Mouse (Mus musculus) left cerebral cortex, adult 8-10 months (tissue): Measurements from ENCODE around the gene Rfxank. TPM values are rescaled to one million over a fixed set of nuclear protein-coding genes. Genes with fewer than 3 reads are reported as not detected.

Experiments used
- DNase-seq, 2 experiments: peaks; one replicate each; pipeline ENCODE4 v3.0.0; 2022; ENCODE audit warnings: low spot score in 2 of 2
- total RNA-seq, 4 experiments: library from RNA; stranded (reverse); gene quantifications; 2 replicates each; pipeline ENCODE4 v1.2.4; 2022

The Rfxank gene
- 10 to 100 TPM; 15.1 to 19.6 (median 16.4) TPM for total RNA-seq

DNA sequence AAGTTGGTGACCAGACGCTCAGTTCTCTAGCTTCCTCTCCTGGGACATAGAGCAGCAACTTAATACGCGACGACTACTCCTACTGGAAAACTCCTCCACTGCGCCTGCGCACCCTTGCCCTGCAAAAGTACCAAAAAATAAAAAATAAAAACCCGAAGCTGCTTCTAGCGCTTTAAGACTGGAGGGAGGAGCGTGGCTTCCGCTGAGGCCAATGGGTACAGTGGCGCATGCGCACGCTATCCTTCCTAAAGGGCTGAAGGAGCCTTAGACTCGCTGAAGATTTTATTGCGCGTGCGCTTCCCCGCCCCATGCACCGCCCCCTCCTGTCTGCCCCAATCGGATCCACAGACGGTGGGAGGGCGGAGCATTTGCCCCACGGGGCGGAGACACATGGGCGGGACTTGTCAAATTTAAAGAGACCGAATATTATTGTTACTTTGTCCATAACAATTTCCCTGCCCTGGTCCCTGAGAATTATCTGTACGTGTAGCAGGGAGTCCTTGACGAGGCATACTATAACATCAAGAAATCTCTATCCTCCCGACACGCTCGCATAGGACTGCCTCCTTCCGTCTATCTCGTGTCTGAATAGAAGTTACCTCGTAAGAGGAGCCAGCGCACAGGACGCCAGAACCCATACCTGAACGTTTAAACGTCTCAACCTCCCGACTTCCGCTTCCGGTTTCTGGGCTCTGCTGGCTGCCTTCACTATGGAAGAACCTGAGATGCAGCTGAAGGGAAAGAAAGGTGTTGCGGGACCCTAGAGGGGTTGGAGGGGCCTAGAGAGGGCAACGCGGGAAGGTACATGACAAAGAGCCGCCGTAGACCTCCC lies at the start of gene Rfxank, which contains the start of the genes Borcs8 and Mef2b:
Rfxank (minus strand) TSS at position 129 of the 832 bp plus-strand sequence.
Borcs8 (plus strand) TSS at position 474 of the 832 bp plus-strand sequence.
Mef2b (plus strand) TSS at position 686 of the 832 bp plus-strand sequence.
- peak; percentile 89 to 99 for DNase-seq

DNA sequence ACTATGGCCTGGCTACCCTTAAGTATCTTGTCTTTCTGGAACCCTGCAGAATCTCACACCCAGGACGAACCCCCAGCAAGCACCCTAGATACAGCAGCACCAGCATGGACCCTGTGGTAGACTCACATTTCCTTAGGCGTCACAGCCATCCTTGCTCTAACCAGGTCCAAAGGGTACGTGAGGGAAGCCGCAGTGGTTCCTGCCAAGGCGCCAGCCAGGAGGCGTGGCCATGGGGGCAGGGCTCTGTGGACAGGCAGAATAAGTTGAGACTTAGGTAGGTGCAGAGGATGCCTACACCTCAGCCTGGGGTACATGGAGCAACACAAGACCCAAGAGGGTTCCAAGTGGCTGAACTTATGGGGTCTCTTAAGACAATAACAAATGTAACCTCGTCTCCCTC lies 49.8 kb upstream of the Rfxank start:
- no peak for DNase-seq

DNA sequence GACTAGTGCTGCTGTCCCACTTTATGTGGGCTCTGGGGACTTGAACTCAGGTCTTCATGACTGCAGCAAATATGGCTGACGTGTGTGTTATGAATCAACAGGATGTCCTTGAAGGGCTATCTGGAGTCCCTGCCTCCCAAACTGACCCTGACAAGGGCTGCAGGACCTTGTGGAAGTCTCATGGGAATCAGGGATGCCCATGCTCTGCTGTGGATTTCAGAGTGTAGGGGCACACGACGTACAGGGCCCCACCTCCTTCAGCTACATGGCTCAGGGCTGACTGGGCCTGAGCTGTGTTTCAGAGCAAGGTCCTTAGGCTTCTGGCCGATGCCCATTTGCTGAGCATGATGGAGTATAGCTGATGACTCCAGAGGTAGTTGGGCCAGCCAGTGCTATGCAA lies 44.2 kb upstream of the Rfxank start:
- no peak for DNase-seq

DNA sequence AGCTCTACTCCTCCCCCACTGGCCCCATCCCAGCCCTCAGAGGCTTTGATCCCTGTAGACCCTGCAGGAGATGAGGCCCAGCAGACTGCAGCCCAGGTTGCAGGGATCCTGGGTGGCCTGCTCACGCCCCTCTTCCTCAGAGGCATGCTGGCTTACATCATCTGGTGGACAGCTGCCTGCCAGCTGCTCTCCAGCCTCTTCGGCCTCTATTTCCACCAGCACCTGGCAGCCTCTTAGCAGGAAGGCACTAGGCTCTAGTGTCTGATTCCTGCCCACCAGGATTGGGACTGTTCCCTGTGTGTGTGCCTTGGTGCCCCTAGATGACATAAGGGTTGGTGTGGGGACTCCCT lies 42.9 kb upstream of the Rfxank start:
- DNase-seq: no peak

DNA sequence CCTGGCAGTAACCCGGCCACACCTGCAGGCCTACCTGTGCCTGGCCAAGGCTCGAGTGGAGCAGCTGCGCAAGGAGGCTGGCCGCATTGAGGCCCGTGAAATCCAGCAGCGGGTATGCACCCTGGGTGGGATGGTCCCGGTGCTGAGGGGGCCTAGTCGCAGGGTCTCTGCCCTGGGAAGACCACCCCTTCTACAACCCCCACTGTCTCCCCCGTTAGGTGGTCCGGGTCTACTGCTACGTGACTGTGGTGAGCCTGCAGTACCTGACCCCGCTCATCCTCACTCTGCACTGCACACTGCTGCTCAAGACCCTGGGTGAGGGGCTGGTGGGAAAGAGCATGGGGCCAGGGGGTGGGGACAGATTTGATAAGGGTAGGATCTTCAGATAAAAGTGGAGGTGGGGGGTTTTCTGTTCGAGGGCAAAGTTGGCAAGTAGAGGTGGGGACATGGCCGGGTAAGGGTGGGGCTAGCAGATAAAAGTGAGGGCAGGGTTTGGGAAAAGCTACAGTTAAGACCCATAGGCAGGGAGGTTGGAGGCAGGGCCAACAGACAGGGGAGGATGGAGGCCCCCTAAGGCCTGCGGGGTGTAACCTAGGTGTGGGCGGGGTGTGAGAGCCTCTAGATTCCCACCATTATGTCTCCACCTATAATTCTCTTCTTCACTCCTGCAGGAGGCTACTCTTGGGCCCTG lies 42.4 kb upstream of the Rfxank start:
- DNase-seq: no peak

DNA sequence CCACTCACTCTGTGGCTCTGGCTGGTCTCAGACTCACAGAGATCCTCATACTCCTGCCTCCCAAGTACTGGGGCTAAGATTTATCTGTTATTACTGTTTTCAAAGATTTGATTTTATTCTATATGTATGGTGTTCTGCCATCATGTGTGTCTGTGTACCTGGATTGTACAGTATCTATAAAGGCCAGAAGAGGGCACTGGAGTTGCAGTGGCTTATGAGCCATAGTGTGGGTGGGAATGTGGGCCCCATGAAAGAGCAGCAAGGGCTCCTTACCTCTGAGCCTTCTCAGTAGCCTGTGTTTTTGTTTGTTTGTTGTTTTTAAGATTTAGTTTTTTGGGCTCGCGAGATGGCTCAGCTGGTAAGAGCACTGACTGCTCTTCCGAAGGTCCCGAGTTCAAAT lies 40.1 kb upstream of the Rfxank start:
- DNase-seq: no peak

DNA sequence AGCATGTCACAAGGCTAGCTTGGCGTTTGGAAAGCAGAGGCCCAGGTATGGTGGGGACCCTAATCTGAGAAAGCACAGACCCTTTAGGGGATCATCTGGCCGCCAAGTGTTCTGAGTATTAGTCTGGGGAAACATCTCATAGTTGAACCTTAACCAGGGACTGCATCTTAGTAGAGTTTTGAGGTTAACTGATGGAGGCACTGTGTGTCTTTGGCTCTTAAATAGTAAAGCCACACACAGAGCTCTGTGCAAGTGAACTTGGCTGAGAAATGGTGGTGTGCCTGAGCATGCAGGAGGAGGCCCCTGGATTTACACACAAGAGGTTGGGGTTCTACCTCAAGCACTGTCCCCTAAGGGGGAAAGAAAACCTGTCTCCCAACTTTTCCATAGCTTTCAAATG lies 39.3 kb upstream of the Rfxank start:
- DNase-seq: no peak

DNA sequence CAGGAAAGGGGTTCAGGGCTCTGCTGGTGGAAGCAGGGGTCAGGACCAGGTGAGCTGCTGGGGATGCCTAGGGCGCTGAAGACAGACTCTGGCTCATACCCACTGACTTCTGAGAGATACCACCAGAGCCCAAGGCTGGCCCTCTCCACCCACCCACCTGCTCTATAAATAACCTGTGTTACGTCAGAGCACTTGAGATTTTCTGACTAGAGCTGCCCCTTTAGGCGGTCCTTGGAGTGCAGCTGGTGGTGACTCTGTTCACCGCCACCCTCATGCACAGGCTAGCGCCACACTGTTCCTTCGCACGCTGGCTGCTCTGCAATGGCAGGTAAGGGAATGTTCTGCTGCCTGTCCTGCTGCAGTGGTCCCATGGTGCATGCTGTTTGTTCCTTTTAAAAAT lies 35.1 kb upstream of the Rfxank start:
- DNase-seq: no peak

DNA sequence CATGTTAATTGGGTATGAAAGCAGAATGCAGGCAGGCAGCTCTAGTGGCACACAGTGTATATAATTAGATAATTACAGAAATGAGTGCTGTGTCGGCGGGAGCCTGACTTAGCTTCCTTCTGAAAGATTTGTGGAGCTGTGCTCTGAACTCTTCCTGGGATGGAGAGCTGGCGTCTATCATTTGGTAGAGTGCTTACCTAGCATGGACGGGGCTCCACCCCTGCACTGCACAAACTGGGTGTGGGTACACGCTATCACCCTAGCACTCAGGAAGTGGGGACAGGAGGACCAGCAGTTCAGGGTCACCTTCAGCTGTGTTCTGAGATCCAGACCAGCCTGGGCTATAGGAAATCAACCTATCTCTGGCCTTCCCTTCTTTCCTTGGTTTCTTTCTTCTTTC lies 34.4 kb upstream of the Rfxank start:
- no peak for DNase-seq

DNA sequence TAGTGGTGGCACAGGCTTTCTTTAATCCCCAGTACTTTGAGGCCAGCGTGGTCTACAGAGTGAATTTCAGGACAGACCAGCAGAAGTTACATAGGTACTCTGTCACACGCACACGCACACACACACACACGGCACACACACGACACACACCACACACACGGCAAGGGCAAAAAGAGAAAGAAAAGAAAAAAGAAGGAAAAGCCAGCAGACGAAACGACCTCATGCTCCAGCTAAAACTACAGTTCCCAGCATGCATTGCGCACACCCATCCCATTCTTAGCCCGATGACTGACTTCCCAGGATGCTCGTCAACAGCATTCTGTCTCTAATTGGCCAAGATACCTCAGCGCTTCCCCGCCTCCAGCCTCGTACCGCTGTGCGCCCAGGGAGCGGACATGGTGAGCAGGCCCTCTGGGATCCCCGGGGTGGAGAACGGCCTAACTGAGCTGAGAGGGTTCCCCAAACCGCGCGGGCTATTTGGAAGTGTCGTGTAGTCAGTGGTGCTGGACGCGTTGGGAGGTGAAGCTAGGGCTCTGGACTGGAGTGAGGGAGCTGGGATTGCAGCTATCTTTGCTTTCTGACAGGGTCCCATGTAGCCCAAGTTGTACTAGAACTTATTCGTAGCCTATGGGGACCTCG lies 33.2 kb upstream of the Rfxank start, which contains the start of gene Tmem161a:
Tmem161a (plus strand) TSS at position 314 of the 639 bp plus-strand sequence.
- peak; percentile 75 to 92 for DNase-seq

DNA sequence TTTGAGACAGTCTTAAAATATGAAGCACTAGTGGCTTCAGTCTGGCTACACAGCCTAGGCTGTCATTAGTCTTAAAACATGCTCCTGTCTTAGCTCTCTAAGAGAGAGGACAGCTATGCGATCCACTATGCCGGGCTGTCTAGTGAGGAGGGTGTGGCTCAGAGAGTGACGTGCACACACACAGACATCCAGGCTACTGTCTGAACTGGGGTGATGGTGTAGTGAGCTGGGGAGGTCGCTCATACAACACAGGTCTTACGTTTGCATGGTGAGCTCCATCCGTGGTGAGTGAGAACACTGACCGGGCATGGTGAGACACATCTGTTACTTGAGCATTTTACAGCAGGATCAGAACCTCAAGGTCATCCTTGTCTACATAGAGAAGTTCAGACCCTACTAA lies 32.3 kb upstream of the Rfxank start:
- DNase-seq: no peak

DNA sequence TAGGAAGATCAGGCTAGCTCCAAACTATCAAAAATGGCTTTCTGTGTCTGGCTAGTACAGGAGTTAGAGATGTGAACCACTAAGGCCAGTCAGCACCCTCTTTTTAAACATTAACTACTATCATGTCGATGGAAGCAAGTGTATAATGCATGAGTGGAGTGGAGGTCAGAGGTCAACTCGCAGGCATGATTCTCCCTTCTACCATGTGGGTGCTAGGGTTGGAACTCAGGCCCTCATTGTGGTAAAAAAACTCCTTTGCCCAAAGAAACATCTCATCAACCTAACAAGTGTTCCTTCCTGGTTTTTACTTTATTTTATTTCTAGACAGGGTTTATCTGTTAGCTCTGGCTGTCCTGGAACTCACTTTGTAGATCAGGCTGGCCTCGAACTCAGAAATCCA lies 31.8 kb upstream of the Rfxank start:
- no peak for DNase-seq

DNA sequence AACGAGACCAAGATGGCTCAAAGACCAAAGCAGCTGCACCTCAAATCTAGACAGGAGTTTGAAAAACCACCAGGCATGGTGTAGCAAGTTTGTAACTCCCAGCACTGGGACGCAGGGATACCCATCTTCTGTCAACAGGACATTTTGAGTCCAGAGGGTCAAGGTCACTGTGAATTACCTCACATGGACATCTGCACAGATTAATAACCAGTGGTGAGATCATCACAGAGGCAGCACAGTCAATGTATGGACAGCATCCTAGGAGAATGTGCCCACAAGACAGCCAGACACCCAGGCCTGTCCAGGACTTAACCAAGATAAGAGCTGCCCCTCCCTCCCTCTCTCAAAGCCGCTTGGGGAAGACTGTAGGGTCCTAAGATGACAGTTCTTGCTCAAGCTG lies 31.2 kb upstream of the Rfxank start:
- no peak for DNase-seq

DNA sequence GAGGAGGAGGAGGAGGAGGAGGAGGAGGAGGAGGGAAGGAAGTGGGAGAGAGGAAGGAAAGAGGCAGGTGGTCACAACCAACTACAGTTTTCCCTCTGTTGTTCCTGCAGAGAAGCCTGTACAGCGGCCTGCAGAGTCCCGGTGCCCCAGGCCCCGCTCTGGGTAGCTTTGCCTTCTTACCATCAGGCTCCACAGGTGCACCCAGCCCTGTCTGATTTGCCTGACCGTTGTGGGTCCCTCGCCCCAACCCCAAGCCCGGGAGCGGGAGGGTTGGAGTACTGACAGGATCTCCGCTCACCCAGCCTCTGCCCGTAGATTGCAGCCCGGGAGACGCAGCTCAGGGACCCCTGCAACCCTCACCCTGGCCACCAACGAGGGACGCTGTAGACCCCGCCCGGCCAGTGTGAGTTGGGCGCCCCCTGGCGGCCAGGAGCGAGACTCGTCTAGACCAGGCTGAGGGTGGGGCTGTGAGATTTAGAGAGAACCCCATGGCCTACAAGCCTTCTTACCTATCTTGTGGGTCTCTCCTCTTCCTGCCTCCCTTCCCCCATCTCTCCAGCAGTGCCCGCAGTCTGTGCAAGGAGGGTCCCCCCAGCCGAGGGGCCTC lies 27.7 kb upstream of the Rfxank start:
- peak in 1 of 2 experiments; percentile 33 for DNase-seq

DNA sequence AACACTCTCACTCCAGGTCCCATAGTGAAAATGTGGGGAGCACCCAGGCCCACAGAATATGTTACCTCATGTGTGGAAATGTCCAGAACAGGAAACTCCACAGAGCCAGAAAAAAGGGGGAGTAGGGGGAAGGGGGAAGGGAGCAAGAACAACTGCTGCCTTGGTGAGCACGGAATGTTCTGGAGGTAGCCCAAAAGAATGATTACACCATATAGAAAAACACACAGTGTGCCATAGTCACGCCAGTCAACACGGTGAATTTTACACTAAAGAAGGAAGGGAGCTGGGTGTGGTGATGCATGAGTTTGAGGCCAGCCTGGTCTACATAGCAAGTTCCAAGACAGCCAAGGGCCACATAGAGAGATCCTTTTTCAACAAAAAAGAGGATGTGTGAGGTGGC lies 24.4 kb upstream of the Rfxank start:
- no peak for DNase-seq

DNA sequence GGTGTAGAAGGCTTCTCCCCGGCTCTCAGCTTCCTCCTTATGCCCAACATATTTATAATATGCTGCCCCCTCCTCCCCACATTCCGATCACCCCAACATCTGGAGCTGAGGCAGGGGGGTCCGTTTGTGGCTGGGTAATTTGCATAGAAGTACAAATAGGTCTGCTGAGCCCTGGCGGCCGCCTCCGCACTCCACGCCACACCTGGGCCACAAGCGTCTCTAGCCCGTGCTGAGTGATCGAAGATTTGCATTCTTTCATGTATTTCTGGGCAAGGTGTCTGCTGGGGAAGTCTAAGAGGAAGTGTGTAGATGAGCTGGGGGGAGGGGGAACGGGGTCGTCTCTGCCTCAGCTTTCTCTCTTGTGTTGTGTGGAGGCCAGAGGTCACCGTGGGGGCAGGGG lies 21.1 kb upstream of the Rfxank start:
- DNase-seq: no peak

DNA sequence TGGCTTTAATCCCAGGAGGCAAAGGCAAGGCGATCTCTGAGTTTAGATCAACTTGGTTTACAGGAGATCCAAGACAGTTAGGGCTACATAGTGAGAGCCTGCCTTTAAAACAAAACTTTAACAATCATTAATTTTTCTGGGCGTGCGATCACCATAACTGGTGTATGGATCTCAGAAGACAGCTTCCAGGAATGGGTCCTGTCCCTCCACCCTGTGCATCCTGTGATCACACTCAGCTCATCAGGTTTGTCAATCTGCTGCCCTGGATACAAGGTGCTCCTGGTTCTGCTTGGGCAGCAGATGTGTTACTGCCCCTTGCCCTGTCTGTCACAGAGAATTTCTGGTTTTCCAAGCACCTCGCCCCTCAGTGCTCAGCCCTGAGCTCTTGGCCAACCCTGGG lies 20.3 kb upstream of the Rfxank start:
- DNase-seq: no peak

DNA sequence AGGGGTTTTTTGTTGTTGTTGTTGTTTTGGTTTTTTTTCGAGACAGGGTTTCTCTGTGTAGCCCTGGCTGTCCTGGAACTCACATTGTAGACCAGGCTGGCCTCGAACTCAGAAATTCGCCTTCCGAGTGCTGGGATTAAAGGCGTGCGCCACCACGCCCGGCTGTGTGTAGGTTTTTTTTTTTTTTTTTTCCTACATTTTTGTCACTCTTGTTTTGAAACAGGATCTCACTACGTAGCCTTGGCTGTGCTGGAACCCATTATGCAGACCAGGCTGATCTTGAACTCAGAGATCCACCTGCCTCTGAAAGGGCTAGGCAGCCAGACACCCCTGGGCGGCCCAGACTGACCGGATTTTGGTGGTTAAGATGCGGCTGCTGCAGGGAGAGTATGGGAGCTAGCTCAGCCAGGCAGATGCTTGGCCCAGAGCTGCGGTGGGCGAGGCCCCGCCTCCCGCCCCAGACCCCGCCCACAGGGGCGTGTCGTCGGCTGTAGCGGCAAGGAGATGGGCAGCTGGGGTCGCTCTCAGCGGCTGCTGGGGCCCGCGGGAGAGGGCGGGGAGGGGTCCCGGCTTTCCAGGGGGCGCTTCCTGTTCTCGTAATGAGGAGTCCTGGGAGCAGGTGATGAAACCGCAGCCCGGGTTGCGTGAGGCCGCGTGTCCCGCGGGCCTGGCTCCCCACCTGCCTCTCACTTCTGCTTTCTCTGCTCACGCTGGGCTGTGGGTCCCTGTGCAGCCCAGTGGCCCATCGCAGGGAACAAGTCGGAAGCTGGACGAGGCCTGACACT lies 19.3 kb upstream of the Rfxank start:
- no peak for DNase-seq

DNA sequence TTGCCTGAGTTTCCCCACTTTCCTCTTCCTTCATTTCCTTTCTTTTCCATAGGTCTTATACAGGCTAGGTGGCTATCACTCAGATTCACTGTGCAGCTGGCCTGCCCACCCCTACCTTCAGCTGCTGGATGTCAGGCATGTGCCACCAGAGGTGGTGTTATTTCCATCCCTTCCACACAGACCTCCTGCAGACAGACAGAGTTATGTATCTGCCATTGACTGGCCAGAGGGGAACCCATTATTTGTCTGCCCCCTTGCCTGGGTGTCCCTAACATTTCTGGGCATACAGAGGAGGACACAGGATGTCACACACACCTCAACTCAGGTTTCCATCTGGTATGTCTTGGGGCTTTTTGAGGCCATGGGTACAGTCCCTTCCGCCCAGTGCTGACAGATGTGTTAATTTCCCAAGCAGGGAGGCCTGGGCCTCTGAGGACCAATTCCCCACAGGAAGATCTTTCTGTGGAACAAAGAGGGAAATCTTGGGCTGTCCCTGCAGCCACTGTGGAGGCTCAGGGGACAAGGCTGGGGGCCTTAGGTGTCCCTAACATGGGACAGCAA lies 18.4 kb upstream of the Rfxank start:
- no peak for DNase-seq

DNA sequence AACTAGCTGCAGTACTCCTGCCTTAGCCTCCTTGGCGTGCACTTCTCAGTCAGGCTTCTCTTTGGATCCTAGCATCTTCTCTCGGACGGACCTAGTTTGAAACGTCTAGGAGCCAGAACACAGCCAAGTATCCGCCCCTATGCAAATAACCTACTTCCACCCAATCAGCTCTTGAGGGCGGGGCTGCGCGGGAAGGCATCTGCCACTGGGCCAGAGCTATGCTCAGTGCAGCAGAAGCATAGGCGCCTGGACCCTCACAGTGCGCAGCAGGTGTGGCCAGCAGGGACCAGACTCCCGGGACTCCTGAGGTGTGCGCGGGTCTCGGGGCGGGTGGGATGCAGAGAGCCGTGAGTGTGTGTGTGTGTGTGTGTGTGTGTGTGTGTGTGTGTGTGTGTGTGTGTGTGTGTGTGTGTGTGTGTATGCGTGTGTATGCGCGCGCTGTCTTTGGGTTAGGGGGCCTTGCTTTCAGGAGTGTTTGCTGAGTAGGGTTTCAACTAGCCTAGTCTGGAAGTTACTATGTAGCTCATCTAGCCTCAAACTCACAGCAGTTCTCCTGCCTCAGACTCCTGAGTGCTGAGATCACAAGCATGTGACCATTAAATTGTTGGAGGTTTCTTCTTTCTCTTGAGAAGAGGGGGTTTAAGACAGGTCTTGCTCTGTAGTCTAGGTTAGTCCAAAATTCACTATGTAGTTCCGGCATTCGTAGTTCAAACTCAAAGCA lies 13.7 kb upstream of the Rfxank start:
- DNase-seq: no peak
